Mouse (Mus musculus) layer of hippocampus, adult 9-11 months (tissue): ENCODE data around the gene Cacna2d4.

Experiments used
- DNase-seq: peaks from one replicate; pipeline ENCODE4 v3.0.0; 2022

Gene Cacna2d4

DNA sequence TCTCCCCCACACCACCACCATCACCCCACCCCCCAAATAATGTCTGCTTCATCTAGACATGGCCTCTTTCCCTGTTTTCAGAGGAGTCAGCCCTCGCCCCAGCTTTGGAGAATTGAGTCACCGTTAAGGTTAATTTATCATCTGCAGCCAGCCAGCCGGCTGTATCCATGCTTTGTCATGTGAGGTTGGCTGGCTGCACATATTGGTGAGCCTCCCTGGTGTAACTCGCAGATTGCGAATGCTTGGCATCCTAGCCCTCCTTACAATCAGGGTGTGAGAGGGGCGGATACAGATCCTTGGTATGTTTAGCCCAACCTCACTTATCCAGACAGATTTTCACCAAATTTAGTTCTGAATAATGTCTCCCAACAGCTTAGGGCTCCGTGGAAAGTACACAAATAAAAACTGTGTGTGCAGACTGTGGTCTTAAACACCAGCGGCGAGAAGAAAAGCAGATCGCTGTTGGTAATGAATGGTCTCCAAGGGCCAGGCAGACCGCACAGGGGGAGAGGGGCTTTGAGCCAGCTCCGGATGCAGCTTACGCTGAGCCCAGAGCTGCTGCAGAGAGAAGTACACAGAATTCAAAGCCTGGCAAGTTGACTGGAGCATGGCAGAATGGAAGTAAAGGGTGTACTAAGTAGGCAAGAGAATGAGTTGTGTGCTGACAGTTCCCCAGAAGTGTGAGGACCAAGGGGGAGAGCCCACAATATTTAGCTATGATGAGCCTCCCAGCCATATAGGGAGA, 11.7 kb upstream of the Cacna2d4 start:
- no peak for DNase-seq

DNA sequence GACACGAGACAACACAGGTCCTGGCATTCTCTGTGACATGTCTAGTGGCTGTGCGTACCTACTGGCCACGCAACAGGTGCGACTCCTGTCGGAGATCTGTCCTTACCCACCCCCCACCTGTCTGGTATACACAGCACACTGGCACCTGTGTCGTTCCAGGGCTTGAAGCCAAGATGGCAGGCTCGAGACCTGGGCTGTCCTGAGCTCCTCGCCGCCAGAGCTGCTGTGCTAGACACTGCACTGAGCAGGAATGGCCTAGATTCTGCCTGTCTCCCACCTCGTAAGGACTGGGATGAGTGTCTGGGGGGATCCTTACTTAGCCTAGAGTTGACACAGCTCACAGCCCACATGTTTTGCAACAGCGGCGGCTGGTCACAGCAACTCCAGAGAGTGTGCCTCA, 11.1 kb upstream of the Cacna2d4 start:
- DNase-seq, result no peak

DNA sequence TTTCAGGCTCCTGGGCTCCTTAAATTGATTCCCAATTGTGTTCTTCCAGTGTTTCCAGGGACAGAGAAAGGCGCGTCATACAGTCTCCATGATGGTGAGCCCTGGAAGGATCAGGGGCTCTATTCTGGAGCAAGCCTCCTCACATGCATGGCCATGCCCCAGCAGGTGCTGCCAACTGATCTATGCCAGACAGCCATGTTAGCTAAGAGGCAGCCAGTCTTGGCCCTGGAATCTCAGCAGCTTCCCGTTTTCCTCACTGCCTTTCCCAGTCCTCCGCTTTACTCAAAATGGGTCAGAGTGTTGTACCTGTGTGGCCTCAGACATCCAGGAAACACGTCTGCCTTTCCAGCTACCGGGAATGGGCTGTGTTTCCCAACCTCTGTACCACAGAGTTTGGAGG, 10.6 kb upstream of the Cacna2d4 start:
- no peak for DNase-seq

DNA sequence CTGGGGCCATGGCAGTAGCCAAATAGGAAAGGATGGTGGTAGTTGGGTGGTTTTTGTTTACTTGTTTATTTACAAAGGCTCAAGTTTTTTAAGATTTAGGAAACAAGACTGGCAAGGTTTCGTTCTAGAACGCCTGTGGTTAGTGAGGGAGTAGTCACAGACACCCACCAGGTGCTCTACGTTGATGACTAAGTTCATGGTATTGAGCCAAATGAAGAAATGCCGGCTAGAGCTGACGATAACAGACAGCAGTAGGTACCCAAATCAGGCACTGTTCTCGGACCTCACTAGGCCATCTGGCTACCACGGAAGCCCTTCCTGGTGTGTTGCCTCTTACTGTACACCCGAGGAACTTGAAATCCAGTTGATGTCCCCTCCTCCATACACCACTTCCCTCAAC, 9.3 kb upstream of the Cacna2d4 start:
- DNase-seq, result no peak

DNA sequence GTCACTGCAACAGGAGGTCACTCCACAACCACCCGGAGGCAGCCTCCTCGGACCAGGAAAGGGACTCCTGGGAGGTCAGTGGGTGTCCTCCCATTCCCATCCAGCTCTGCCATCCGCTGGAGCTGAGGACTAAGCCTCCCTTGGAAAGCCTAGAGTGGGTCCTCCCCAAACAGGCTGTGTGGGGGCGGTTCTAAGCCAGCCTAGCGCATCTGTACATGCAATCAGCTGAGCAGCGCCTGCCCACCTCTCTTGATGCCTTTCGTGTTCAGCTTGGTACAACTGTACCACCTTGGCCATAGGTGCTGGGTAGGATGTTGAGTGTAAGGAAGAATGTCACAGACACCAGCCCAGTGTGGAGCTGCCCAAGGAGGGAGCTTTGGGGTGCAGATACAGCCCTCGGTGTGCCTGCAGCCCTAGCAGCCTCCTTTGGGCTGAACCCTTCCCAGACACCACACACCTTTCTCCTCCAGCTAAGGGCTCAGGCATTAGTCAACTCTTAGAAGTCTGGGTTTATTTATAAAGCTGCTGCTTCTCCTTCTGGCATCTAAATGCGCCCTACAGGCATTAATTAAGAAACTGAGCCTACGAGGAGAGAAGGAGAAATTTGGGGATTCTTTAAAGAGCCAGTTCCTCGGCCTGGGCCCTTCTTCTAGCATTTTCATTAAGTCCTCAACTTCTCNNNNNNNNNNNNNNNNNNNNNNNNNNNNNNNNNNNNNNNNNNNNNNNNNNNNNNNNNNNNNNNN, 7.3 kb upstream of the Cacna2d4 start:
- DNase-seq, result peak; percentile 63

DNA sequence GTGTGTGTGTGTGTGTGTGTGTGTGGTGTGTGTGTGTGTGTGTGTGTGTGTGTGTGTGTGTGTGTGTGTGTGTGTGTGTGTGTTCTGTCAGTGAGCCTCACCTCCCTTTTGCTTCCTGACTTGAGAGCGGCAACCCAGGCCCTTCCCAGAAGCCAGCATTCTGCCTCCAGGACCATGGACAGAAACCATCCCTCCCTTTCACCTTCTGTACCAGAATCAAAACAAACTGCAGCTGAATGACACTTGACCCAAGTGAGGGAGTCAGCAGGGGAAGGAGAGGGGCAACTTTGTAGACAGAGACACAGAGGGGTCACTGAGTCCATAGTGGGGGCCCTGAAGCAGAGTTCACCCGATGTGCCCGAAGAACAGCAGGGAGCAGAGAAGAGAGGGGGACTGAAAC, 3.3 kb upstream of the Cacna2d4 start:
- DNase-seq, result no peak

DNA sequence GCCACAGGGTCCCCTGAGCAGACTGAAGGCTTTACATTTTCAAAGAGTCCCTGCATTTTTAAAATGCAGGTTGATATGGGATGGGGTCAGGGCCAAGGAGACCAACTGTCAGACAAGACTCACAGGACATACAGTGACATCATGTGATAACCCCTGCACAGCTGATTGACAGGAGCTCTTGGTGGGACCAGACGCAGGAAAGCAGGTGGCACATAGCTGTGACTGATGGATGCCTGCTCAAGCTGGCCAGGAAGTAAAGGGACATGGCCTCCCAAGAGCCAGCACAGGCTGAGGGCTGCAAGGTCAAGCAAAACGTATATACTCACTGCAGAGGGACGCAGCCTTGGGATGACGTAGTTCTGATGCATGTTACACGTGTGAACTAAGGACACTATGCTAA, 885 bp upstream of the Cacna2d4 start:
- no peak for DNase-seq

DNA sequence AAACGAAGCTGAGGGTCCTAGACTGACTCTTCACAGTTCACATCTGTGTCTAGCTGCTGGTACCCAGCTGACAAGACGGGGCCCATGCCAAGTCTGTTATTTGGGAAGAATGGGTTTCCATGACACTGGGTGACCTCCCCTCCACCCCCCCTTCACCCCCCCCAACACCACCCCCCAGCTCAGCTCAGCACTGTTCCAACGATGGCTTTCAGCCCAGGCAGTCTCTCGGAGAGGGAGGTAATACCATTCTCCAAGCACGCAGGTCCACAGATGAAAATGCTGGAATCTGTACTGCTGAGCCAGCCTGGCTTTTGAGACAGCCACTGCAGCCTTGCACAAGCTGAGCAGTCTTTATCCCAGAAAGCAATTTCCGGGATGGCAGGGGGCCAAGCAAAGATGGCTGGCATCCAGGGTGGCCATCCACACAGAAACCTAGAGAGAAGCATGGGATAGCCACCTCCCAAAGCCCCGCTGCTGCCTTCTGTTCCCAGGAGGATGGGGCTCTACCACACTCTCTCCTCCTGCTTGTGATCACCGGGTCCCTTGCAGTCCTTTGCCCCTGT, 1.2 kb downstream of the Cacna2d4 start:
- DNase-seq, result peak; percentile 74

DNA sequence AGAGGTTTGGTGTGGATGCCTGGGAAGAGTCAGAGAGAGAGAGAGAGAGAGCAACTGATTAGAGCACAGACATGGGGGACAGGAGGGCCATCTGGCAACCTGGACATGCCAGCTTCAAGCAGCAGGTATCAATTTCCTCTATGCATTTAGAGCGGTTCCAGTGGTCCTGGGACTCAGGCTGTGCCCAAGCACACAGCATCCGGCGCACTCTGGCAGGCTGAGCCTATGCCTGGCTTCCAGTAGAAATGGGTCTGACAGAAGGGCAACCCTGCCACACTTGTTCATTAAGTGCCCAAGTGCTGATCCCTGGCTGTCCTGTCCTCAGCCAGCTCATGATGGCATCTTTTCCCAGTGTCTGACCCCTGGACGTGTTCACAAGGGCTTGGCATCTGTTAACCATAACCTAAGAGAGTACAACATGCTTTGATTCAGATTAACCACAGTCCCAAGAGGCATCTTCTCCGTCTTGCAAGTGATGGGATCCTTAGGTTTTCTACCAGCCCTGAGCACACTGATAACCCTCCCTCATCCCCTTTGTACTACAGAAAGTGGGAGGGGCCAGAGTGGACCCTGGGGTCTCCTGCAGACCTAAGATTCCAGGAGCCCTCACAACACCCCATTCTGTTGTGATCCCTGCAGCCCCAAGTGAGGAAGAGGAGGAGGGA, 3.1 kb downstream of the Cacna2d4 start:
- no peak for DNase-seq

DNA sequence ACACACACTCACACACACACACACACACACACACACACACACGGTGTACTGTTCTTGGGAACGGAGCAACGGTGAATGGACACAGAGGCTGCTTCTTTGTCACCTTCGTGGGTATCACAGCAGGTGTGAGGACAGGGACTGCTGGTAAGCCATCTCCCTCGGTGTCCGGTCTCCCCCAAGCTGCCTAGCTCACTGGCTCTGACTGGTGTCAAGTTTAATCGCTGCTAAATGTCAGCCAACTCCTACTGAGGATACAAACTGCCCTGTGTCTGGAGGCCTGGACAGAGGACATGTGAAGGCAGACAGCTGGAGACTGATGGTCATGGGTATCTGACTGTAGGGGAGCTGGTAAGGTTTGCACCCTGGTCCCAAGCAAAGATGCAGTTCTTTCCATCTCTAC, 3.9 kb downstream of the Cacna2d4 start:
- DNase-seq, result no peak

DNA sequence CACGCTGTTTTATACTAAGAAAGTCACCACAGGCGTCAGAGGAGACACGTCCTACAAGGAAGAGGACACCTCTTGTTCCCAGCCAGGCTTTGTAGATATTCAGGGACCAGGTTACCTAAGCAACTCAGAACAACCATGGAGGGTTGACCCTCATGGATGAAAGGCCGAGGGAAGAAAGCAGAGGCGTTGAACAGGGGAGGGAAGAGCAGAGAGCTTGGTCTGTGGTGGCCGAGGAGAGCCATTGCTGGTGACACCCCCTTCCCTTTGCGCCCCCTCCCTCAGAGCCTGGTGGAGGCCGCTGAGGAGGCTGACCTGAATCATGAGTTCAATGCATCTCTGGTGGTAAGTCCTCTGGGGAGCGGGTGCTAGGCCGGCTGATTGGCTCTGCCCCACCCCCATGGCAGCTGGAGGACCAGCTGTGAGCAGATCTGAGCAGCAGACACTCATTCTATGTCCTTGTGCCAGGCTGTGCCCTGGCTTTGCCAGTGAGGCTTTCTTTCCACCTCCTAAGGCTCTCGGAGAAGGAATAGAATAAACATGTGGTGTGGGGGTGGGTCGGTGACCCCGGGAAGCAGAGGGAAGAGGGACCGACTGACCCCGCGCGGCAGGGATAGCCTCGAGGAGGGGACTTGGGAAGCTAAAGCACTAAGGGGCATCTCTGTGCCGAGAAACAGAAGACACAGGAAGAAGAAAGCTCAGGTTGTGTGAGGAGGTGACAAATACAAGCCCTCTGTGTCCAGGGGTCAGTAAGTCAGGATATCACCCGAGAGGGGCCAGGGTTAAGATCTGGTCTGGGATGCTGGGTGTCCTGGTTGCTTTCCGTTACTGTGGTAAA, 4.8 kb downstream of the Cacna2d4 start:
- DNase-seq, result peak; percentile 69

DNA sequence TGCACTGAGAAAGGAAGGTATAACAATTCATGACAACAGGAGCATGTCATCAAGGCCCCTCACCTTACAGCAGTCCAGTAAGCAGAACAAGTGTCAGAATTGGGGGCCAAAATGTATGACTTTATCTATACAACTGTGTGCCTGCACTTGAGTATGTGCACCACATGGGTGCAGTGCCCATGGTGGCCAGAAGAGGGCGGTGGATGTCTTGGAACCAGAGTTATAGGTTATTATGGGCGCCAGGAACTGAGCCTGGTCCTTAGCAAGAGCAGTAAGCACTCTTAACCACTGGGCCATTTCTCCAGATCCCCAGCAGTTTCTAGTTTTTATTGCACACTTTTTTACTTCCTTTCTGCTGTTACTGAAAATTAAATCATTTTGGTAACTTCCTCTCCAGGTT, 9.8 kb downstream of the Cacna2d4 start:
- DNase-seq, result no peak

DNA sequence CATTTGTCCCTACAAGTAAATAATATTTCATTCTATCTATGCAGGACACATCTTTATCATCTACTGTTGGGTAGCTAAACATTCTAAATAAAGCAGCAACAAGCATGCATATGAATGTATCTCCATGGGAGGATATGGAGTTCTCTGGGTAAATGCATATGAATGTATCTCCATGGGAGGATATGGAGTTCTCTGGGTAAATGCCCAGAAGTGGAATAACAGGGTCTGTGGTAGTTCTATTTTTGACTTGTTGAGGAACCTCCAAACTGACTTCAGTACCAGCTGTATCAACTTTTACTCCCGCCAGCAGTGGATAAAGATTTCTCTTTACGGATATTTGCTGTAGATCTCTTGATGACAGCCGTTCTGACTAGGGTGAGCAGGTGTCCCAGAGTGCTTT, 12.3 kb downstream of the Cacna2d4 start:
- DNase-seq, result no peak

DNA sequence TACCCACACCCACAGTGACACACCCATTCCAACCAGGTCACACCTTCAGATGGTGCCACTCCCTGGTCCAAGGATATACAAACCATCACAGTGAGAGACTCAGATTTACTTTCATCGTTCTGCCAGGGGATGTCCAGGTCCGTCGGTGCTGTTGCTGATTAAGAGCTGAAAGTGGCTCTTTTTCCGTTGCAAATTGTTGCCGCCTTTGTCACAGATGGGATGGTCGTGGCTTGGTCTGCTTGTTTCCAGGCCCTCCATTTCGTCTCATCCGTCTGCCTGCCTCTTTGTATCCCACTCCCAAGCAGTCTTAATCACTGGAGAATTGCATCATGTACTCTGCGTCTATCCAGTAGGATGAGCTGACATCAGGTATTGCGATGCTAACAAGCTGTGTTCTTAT, 13.4 kb downstream of the Cacna2d4 start:
- DNase-seq, result no peak

DNA sequence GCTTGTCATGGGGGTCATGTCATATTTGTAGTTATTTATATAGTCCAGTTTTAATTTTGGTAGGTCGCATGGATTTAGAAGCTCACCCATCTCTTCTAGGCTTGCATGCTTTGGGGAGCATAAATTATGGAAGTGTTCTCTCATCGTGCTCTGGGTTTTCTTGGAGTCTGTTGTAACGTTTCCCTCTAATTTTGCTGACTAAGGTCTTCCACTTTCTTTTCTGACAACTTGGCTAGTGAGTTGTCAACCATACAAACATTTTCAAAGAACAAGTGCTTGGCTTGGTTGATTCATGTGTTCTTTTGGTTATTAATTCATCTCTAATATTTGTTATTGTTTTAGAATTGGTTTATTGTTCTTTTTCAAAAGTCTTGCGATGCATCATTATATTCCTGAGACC, 15.4 kb downstream of the Cacna2d4 start:
- DNase-seq, result no peak

DNA sequence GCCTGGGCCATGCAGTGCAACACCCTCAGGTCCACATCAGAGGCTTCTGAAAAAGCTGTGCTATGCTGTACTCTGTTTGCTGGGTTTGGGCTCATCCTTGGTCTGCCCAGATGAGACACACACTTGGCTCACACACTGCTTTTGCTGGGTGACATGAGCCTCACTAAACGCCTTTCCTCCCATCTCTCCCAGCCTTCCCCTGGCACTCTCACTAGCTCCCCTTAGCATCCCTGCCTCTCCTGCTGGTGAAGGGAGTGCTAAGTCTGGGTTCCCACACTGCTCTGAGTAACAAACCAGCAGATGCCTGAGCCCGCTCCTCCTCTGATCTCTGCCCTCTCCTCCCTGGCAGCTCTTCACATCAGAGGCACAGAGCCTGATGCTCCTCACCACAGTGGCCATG, 40.4 kb downstream of the Cacna2d4 start:
- no peak for DNase-seq

DNA sequence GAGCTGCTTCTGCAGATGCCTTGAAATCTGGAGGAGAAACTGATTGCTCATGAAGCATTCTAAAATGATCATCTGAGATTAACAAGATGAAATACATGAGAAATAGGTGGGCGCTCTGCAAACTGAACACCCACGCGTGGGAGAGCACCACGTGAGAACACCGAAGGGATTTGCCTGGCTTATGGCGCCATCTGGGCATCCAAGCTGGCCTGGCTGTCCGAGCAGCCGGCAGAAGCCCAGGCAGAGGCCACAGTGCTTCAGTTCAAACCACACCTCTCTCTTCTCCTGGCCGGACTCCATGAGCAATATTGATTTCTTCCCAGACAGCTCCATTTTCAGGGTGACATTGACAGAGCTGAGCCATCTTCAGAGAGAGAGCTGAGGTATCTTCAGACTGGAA, 44.4 kb downstream of the Cacna2d4 start:
- DNase-seq, result peak; percentile 74

DNA sequence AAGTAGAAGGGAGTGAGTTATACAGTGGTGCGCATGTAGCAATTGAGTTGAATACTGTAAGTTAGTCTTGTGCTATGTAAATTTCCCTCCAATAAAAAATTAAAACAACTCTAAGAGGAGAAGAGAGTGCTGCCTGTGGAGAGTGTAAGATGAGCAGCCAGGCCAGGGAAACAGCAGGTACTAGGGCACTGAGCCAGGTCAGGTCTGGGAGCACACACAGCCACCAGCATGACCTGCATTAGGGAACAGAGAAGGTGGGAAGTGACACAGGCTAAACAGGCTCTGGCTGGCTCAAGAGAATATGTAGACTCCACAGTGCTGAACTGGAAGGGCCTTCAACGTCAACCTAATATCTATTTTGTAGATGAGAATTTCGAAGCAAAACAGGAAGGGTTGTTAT, 65.0 kb downstream of the Cacna2d4 start:
- no peak for DNase-seq

DNA sequence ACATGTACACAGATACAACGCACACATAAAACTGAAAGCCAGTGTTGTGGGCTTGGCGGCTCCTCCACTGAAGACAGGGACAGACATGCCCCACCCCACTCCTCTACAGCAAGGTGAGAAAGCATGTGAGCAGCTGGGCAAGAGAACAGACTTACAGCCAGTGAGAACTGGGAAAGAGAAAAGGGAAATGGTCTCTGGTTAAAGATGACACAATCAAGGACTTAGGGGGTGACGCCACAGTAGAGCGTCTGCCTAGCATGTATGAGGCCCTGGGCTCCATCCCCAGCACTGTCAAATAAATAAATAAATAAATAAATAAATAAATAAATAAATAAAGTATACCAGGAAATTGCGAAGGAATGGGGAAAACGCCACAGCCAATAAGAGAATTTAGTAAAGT, 67.0 kb downstream of the Cacna2d4 start:
- DNase-seq, result no peak

DNA sequence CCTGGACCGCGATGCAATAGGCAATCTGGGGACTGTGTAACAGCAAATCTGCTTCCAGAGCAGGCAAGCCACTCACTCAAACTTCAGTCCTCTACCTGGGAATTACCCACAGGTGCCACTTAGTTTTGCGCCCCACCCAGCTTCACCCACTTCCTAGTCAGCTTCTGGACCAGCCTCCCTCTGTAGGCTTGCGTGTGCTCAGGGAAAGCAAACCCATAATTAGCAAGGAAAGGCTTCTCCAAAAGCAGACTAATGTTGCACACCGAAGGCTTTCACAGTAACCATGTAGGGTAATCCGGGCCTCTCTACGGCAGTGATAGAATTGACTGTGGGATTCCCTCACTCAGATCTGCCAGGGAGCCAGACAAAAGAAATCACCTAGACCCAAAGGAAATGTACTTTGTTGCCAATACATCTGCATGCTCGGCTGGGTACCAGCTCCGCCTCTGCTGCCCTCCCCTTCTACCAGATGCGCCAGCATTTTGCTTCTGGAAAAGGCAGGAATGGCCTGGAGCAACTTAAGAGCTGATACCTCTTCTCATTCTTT, 71.6 kb downstream of the Cacna2d4 start:
- no peak for DNase-seq

DNA sequence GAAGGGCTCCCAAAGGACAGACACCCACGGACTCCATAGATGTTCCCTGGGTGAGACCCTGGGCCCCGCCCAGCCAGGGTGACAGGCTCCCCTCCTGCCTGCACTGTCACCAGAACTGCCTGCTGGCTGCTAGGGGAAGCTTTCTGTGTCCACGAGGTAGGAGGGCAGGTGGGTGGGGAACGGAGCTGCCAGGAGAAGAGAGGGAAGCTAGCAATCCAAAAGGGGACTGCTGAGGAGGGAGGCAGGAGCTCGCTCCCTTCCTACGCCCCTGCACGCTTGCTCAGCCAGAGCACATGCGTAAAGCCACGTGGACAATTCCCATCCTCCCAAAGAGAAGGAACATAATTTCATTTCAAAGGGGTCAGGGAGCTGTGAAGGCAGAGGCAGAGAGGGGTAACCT, 73.8 kb downstream of the Cacna2d4 start:
- DNase-seq, result peak; percentile 67

DNA sequence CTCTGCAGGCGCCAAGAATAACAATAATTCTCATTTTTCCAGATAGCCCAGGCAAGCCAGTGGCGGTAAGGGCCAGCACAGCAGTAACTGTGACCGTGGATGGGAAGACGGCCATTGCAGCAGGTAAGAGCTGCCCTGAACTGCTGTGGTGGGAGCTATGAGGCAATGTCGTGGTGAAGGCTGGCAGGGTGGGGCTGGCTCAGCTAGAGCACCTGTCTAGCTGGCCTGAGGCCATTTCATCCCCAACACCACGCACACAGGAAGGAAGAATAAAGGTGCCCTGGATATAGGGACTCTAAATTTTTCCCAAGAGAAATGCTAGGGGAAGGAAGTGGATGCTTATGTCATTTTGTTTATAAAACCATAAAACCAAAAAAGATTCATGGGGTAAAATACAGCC, 76.1 kb downstream of the Cacna2d4 start:
- DNase-seq, result no peak

DNA sequence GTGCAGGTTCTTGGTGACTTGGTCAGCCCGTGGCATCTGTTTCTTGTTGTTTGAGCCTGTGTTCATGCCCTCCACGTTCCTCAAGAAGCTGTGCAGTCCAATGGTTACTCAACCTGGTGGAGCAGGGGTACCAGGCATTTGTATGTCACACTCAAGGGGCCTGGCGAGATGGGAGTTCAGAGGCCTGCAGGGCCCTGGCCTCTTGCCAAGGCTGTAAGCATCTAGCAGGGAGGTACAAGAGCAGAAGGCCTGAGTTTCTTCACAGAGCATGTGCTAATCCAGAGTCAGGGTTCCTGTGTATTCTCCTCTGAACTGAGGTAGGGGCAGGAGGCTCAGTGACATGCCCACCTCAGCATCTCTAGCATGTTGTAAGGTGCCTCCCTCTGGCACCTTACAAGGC, 76.8 kb downstream of the Cacna2d4 start:
- DNase-seq, result no peak
